ENCODE assay signal across 23 mouse cellular contexts in the genomic region with DNA sequence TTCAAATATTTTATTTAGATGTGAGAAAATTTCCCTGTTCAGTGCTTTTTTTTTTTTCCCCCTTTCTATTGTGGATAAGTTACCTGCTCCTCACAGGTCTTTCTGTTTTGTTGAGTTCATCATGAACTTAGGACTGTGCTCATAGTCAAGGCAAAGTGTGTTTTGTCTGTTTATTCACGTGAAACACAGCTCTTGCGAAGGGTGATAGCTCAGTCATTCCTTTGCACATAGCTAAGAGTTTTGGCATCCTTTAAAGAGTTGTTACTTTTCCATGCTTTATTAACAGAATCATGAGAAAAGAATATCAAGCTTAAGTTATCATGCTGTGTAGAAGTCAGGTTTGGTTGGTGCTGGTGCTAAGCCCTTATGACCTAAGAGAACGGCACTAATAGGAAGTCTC. TPM values are rescaled to one million over a fixed set of nuclear protein-coding genes. Genes with fewer than 3 reads are reported as not detected.
"Had no signal": no experiment of that assay in that cellular context is flagged by ENCODE, and none has a peak within 500 bp of the region (broad histone marks: within the 10 kb centered on the region; RNA-seq: fewer than 3 reads in every experiment).

No protein-coding gene starts in this region.

- H3K27ac ChIP-seq: lung, embryonic 15.5 days; macrophage; midbrain, embryonic 13.5 days; midbrain, embryonic 15.5 days; neural tube, embryonic 12.5 days; stomach, embryonic 15.5 days; stomach, postnatal 0 days had no signal

- H3K9me3 ChIP-seq: lung, embryonic 15.5 days; megakaryocyte, embryonic 14.5 days; midbrain, embryonic 13.5 days; midbrain, embryonic 15.5 days; neural tube, embryonic 12.5 days; stomach, embryonic 15.5 days had no signal

- H3K4me1 ChIP-seq: midbrain, embryonic 13.5 days; midbrain, embryonic 15.5 days; neural tube, embryonic 12.5 days; stomach, embryonic 15.5 days had no signal

- H3K36me3 ChIP-seq: lung, embryonic 15.5 days; midbrain, embryonic 13.5 days; midbrain, embryonic 15.5 days; neural tube, embryonic 12.5 days; stomach, embryonic 15.5 days had no signal

- H3K4me2 ChIP-seq: lung, embryonic 15.5 days; midbrain, embryonic 11.5 days; midbrain, embryonic 13.5 days; midbrain, embryonic 15.5 days; neural tube, embryonic 12.5 days; stomach, embryonic 15.5 days had no signal

- H3K4me3 ChIP-seq: lung, embryonic 15.5 days; megakaryocyte, embryonic 14.5 days; midbrain, embryonic 13.5 days; midbrain, embryonic 15.5 days; neural tube, embryonic 12.5 days; stomach, embryonic 15.5 days had no signal

- H3K9ac ChIP-seq: lung, embryonic 15.5 days; midbrain, embryonic 13.5 days; midbrain, embryonic 15.5 days; neural tube, embryonic 12.5 days; stomach, embryonic 15.5 days had no signal

- ATAC-seq: lung, postnatal 0 days; midbrain, embryonic 13.5 days; midbrain, embryonic 15.5 days had no signal

- H3K27me3 ChIP-seq: lung, embryonic 15.5 days; megakaryocyte, embryonic 14.5 days; midbrain, embryonic 13.5 days; midbrain, embryonic 15.5 days; neural tube, embryonic 12.5 days; stomach, embryonic 15.5 days had no signal

- DNase-seq: lung, postnatal 14 days; lung, postnatal 36 days; right cerebral cortex, postnatal 14 days; thymus, adult 2 months; thymus, postnatal 25 days; thymus, postnatal 4 days had no signal

RNA-seq across cellular contexts. Expression of a gene that starts 49.5 kb away (rescaled TPM):
- total RNA-seq: megakaryocyte progenitor cell, adult 5-6 weeks; midbrain, postnatal 0 days; neutrophil, adult 5-6 weeks had no signal
- polyA plus RNA-seq: macrophage; midbrain, embryonic 15.5 days; midbrain, postnatal 0 days; spleen, adult 2 months; stomach, postnatal 0 days; thymus, adult 2 months; urinary bladder, adult 2 months had no signal

RNA-seq across cellular contexts. Expression of a gene that starts 54.8 kb away (rescaled TPM):
- total RNA-seq: megakaryocyte progenitor cell, adult 5-6 weeks; midbrain, postnatal 0 days; monocyte, adult 5-6 weeks; neutrophil, adult 5-6 weeks had no signal
- polyA plus RNA-seq: lung, embryonic 15.5 days; lung, postnatal 0 days; macrophage; midbrain, embryonic 11.5 days; midbrain, embryonic 13.5 days; midbrain, embryonic 15.5 days; midbrain, postnatal 0 days; neural tube, embryonic 12.5 days; neural tube, embryonic 14.5 days; spleen, adult 2 months; stomach, embryonic 15.5 days; stomach, postnatal 0 days; thymus, adult 2 months; urinary bladder, adult 2 months had no signal
